Mouse (Mus musculus): ENCODE data around the gene 2410131K14Rik. TPM values are rescaled to one million over a fixed set of nuclear protein-coding genes. Genes with fewer than 3 reads are reported as not detected.

The 2410131K14Rik gene
- polyA plus RNA-seq, 2 experiments, result 1.1 to 1.2 TPM

DNA sequence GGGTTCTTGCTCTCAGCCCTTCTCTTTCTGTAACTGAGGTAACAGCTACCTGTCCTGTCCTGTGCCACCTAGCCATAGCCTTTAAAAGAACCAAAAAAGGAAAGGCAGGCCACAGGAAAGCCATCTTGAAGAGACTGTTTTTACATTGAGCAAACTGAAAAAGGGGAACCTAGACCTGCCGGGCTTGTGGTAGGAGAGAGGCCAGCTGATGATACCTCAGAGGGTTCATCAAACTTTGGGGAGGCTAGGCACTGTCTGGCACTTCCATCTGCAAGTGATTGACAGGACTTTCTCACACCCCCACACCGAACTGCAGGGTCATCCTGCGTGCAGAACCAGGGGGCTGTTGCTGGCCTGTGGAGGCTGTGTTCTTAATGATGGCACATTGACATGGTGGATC is 8.5 kb downstream of the 2410131K14Rik start:
- no peak overlapping the region for H3K4me2 ChIP-seq (ENCODE audit: low read depth)
- no peak for ATAC-seq (ENCODE audit: insufficient read depth)
- TF ChIP-seq EP300 (IDR thresholded peaks at IDR 0.05; ENCODE audit: low read depth), result no peak
- no peak for TF ChIP-seq CTCF (IDR thresholded peaks at IDR 0.05; ENCODE audit: low read depth)
- no peak overlapping the region for H3K27ac ChIP-seq
- 30% methylated on average over 3 of the region's 3 CpGs for WGBS (ENCODE audit: insufficient replicate concordance)
- H3K4me1 ChIP-seq (replicated peaks; ENCODE audit: control insufficient read depth in 2 of 2, insufficient read depth in 2 of 2, low read length in 1 of 2), result no peaks in the 10 kb centered on the region
- H3K9me3 ChIP-seq (ENCODE audit: control insufficient read depth, low read length), result no peaks in the 10 kb centered on the region
- H3K4me3 ChIP-seq (ENCODE audit: insufficient read depth in 1 of 2, low read depth in 2 of 2, low read length in 2 of 2), result no peak overlapping the region
- DNase-seq (ENCODE audit: low read depth in 3 of 3, low spot score in 3 of 3), result no peak
- H3K36me3 ChIP-seq (replicated peaks; ENCODE audit: control insufficient read depth, insufficient read depth, low read depth), result no peaks in the 10 kb centered on the region
- H3K9ac ChIP-seq (replicated peaks), result no peak overlapping the region
- no peaks in the 10 kb centered on the region for H3K27me3 ChIP-seq (ENCODE audit: control insufficient read depth, insufficient read depth, low read length)

DNA sequence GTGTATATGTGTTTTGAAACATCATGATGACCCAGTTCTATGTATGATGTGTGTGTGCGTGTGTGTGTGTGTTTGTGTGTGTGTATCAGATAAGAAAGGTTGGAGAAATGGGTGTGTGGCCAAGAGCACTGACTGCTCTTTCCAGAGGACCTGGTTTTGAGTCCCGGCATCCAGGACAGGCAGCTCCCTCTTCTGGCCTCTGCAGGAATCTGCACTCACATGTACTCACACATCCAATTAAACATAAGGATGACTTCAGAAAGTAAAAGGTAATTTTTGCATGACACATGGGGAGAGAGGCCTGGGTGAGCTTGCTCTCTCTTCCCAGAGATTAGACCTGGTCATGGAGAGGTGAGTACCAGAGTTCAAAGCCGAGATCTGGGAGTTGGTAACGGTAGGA is 12.0 kb downstream of the 2410131K14Rik start:
- Histone ChIP-seq H3K4me3 (ENCODE audit: insufficient read depth in 1 of 2, low read depth in 2 of 2, low read length in 2 of 2) (no peak overlapping the region), H3K36me3 (replicated peaks; ENCODE audit: control insufficient read depth, insufficient read depth, low read depth) (no peaks in the 10 kb centered on the region), H3K4me2 (ENCODE audit: low read depth) (no peak overlapping the region), H3K27ac (no peak overlapping the region), H3K27me3 (ENCODE audit: control insufficient read depth, insufficient read depth, low read length) (no peaks in the 10 kb centered on the region), H3K9ac (replicated peaks) (no peak overlapping the region), H3K9me3 (ENCODE audit: control insufficient read depth, low read length) (no peaks in the 10 kb centered on the region), H3K4me1 (replicated peaks; ENCODE audit: control insufficient read depth in 2 of 2, insufficient read depth in 2 of 2, low read length in 1 of 2) (peaks cover 0 to 3% of the 10 kb centered on the region in 2 experiments; a peak in 1 of 4 replicates)
- no peak for DNase-seq (ENCODE audit: low read depth in 3 of 3, low spot score in 3 of 3)
- TF ChIP-seq CTCF (IDR thresholded peaks at IDR 0.05; ENCODE audit: low read depth) (peak; percentile 41), EP300 (IDR thresholded peaks at IDR 0.05; ENCODE audit: low read depth) (no peak)
- WGBS (ENCODE audit: insufficient replicate concordance), result 74% methylated on average over 4 of the region's 4 CpGs
- no peak for ATAC-seq (ENCODE audit: insufficient read depth)

DNA sequence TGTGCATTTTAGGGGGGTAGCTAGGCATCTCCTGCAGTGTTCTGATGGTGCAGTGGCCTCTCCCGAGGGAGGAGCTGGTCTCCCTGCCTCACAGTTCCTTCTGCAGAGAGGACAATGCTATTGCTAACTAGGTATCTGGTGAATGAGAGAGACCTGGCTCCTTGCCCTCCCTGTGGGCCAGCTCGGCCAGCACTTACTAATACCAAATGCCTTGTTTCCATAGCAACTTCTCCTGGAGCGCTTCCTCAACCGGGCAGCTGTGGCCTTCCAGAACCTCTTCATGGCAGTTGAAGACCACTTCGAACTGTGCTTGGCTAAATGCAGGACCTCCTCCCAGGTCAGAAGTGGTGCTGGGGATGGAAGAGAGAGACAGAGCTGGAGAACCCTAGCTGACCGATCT is 14.1 kb downstream of the 2410131K14Rik start:
- DNase-seq (ENCODE audit: low read depth in 3 of 3, low spot score in 3 of 3), result no peak
- WGBS (ENCODE audit: insufficient replicate concordance), result 62% methylated on average over 6 of the region's 6 CpGs
- TF ChIP-seq CTCF (IDR thresholded peaks at IDR 0.05; ENCODE audit: low read depth) (no peak), EP300 (IDR thresholded peaks at IDR 0.05; ENCODE audit: low read depth) (no peak)
- H3K4me3 ChIP-seq (ENCODE audit: insufficient read depth in 1 of 2, low read depth in 2 of 2, low read length in 2 of 2), result no peak overlapping the region
- H3K4me1 ChIP-seq (replicated peaks; ENCODE audit: control insufficient read depth in 2 of 2, insufficient read depth in 2 of 2, low read length in 1 of 2), result peaks cover 0 to 3% of the 10 kb centered on the region in 2 experiments; a peak in 1 of 4 replicates
- no peak overlapping the region for H3K27ac ChIP-seq
- ATAC-seq (ENCODE audit: insufficient read depth), result no peak
- no peaks in the 10 kb centered on the region for H3K9me3 ChIP-seq (ENCODE audit: control insufficient read depth, low read length)
- H3K9ac ChIP-seq (replicated peaks), result no peak overlapping the region
- no peak overlapping the region for H3K4me2 ChIP-seq (ENCODE audit: low read depth)
- no peaks in the 10 kb centered on the region for H3K36me3 ChIP-seq (replicated peaks; ENCODE audit: control insufficient read depth, insufficient read depth, low read depth)
- no peaks in the 10 kb centered on the region for H3K27me3 ChIP-seq (ENCODE audit: control insufficient read depth, insufficient read depth, low read length)

- Histone ChIP-seq H3K9ac (replicated peaks) (no peak overlapping the region), H3K9me3 (ENCODE audit: control insufficient read depth, low read length) (no peaks in the 10 kb centered on the region), H3K4me3 (ENCODE audit: insufficient read depth in 1 of 2, low read depth in 2 of 2, low read length in 2 of 2) (no peak overlapping the region), H3K27ac (no peak overlapping the region), H3K36me3 (replicated peaks; ENCODE audit: control insufficient read depth, insufficient read depth, low read depth) (no peaks in the 10 kb centered on the region), H3K27me3 (ENCODE audit: control insufficient read depth, insufficient read depth, low read length) (no peaks in the 10 kb centered on the region), H3K4me1 (replicated peaks; ENCODE audit: control insufficient read depth in 2 of 2, insufficient read depth in 2 of 2, low read length in 1 of 2) (peaks cover 0 to 3% of the 10 kb centered on the region in 2 experiments; a peak in 1 of 4 replicates), H3K4me2 (ENCODE audit: low read depth) (no peak overlapping the region)
- no peak for TF ChIP-seq CTCF (IDR thresholded peaks at IDR 0.05; ENCODE audit: low read depth)
- no peak for TF ChIP-seq EP300 (IDR thresholded peaks at IDR 0.05; ENCODE audit: low read depth)
- DNase-seq (ENCODE audit: low read depth in 3 of 3, low spot score in 3 of 3), result no peak
- 34% methylated on average over 6 of the region's 6 CpGs for WGBS (ENCODE audit: insufficient replicate concordance)
- ATAC-seq (ENCODE audit: insufficient read depth), result no peak
Observed at GRCm38 (mm10) chr5:118259636-118260035, 14.6 kb downstream of the 2410131K14Rik start.

GRCm38 (mm10) chr5:118260055-118260454 is 15.0 kb downstream of the 2410131K14Rik start:
- peaks cover 0 to 3% of the 10 kb centered on the region in 2 experiments; a peak in 1 of 4 replicates for H3K4me1 ChIP-seq (replicated peaks; ENCODE audit: control insufficient read depth in 2 of 2, insufficient read depth in 2 of 2, low read length in 1 of 2)
- 30% methylated on average over 10 of the region's 10 CpGs for WGBS (ENCODE audit: insufficient replicate concordance)
- H3K27ac ChIP-seq, result no peak overlapping the region
- H3K4me2 ChIP-seq (ENCODE audit: low read depth), result no peak overlapping the region
- ATAC-seq (ENCODE audit: insufficient read depth) (no peak), DNase-seq (ENCODE audit: low read depth in 3 of 3, low spot score in 3 of 3) (no peak)
- H3K9ac ChIP-seq (replicated peaks), result no peak overlapping the region
- H3K9me3 ChIP-seq (ENCODE audit: control insufficient read depth, low read length), result no peaks in the 10 kb centered on the region
- H3K36me3 ChIP-seq (replicated peaks; ENCODE audit: control insufficient read depth, insufficient read depth, low read depth), result no peaks in the 10 kb centered on the region
- H3K4me3 ChIP-seq (ENCODE audit: insufficient read depth in 1 of 2, low read depth in 2 of 2, low read length in 2 of 2), result no peak overlapping the region
- H3K27me3 ChIP-seq (ENCODE audit: control insufficient read depth, insufficient read depth, low read length), result no peaks in the 10 kb centered on the region
- TF ChIP-seq EP300 (IDR thresholded peaks at IDR 0.05; ENCODE audit: low read depth), result no peak

All from liver, embryonic 14.5 days (tissue).